Mouse (Mus musculus) layer of hippocampus, adult 2 months (tissue): ENCODE results near the gene Fgd3. TPM values are rescaled to one million over a fixed set of nuclear protein-coding genes. Genes with fewer than 3 reads are reported as not detected.

Source experiments
- DNase-seq, 2 experiments: peaks; one replicate each; pipeline ENCODE4 v3.0.0; 2022; ENCODE audit warnings: low spot score in 2 of 2
- H3K27ac ChIP-seq: fragments of 200-600 bp; 2 replicates; pipeline ENCODE4 v1.8.1; 2022
- H3K4me3 ChIP-seq: fragments of 200-600 bp; 2 replicates; pipeline ENCODE4 v1.8.1; 2022; ENCODE audit warnings: mild to moderate bottlenecking
- CTCF ChIP-seq: fragments of 200-600 bp; conservative IDR thresholded peaks from 2 replicates; pipeline ENCODE4 v1.8.1; 2022; ENCODE audit warnings: antibody characterized with exemption, mild to moderate bottlenecking, moderate library complexity
- total RNA-seq, 2 experiments: library from RNA; stranded (reverse); gene quantifications; 2 replicates each; pipeline ENCODE4 v1.2.3; 2021

Gene Fgd3
- total RNA-seq, 2 experiments from 2014 or later: 5.6 to 7.1 TPM

GRCm38 (mm10) chr13:49225159-49225558 lies 95.0 kb downstream of the Fgd3 start:
- H3K4me3 ChIP-seq: no peak overlapping the region
- DNase-seq: no peak
- no peak overlapping the region for H3K27ac ChIP-seq
- TF ChIP-seq CTCF: no peak

GRCm38 (mm10) chr13:49224729-49225128 lies 95.4 kb downstream of the Fgd3 start:
- no peak for DNase-seq
- Histone ChIP-seq H3K27ac (no peak overlapping the region), H3K4me3 (no peak overlapping the region)
- no peak for TF ChIP-seq CTCF

GRCm38 (mm10) chr13:49224314-49224713 lies 95.8 kb downstream of the Fgd3 start:
- no peak for TF ChIP-seq CTCF
- Histone ChIP-seq H3K27ac (no peak overlapping the region), H3K4me3 (no peak overlapping the region)
- DNase-seq: no peak

- TF ChIP-seq CTCF: no peak; the same call in 1 of the 2 replicates
Observed at GRCm38 (mm10) chr13:49220912-49221311, 99.2 kb downstream of the Fgd3 start.

GRCm38 (mm10) chr13:49219367-49219766 lies 100.7 kb downstream of the Fgd3 start:
- no peak overlapping the region for H3K27ac ChIP-seq
- H3K4me3 ChIP-seq: no peak overlapping the region
- TF ChIP-seq CTCF: no peak
- no peak for DNase-seq

More at GRCm38 (mm10) chr13:49220912-49221311, 99.2 kb downstream of the Fgd3 start:
- no peak overlapping the region for H3K4me3 ChIP-seq
- no peak overlapping the region for H3K27ac ChIP-seq
- no peak for DNase-seq

GRCm38 (mm10) chr13:49218651-49219050 lies 101.5 kb downstream of the Fgd3 start:
- Histone ChIP-seq H3K4me3 (no peak overlapping the region), H3K27ac (no peak overlapping the region)
- no peak for TF ChIP-seq CTCF
- no peak for DNase-seq

GRCm38 (mm10) chr13:49216808-49217561 lies 103.1 kb downstream of the Fgd3 start:
- Histone ChIP-seq H3K4me3 (no peak overlapping the region), H3K27ac (no peak overlapping the region)
- no peak for TF ChIP-seq CTCF
- no peak for DNase-seq

DNA sequence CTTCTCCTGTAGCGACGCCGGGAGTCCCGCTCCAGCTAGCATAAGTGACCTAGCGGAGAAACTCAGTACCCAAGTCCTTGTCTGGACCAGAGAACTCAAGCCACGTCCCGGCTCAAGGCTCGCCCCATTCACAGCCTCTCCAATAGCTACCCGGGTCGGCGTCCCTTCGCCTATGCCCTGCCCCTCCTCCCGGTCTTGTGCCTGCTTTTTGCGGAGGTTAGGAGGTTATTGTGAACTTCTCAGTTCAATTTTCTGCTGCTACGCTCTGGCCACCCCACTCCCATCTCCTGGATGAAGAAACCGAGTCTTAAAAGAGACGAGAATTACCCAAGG lies 103.9 kb downstream of the Fgd3 start:
- no peak for TF ChIP-seq CTCF
- H3K4me3 ChIP-seq: peak overlapping the region; percentile 84
- H3K27ac ChIP-seq: peak overlapping the region; percentile 89
- no peak for DNase-seq

GRCm38 (mm10) chr13:49215504-49216219 lies 104.4 kb downstream of the Fgd3 start, which contains the start of gene Card19:
Gene Card19, minus strand, starts transcription at chr13:49216037.
- peak; percentile 88 to 89 for DNase-seq
- Histone ChIP-seq H3K4me3 (peak within 1 kb of the TSS; percentile 84), H3K27ac (peak within 1 kb of the TSS; percentile 89)
- no peak for TF ChIP-seq CTCF

GRCm38 (mm10) chr13:49215128-49215503 lies 105.0 kb downstream of the Fgd3 start:
- peak overlapping the region; percentile 89 for H3K27ac ChIP-seq
- H3K4me3 ChIP-seq: peak overlapping the region; percentile 84
- no peak for DNase-seq
- TF ChIP-seq CTCF: no peak

DNA sequence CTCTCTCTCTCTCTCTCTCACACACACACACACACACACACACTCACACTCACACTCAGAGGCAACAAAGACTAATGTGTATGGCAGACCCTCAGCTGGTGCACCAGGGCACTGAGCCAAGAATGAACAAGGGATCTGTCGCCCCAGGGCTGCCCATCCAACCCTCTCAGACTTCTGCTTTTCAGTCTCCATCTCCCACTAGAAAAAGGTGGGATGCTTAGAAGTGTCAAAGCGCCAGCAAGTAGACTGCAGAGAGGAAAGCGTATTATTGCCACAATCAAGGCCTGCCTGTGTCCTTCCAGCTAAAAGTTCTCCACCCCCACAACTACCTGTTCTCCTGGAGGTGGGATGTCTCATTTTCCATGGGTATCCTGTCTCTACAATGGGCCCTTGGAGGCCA lies 105.7 kb downstream of the Fgd3 start:
- H3K27ac ChIP-seq: no peak overlapping the region; the same call in 1 of the 2 replicates
- no peak for DNase-seq
- TF ChIP-seq CTCF: no peak
- H3K4me3 ChIP-seq: no peak overlapping the region; the same call in 1 of the 2 replicates

DNA sequence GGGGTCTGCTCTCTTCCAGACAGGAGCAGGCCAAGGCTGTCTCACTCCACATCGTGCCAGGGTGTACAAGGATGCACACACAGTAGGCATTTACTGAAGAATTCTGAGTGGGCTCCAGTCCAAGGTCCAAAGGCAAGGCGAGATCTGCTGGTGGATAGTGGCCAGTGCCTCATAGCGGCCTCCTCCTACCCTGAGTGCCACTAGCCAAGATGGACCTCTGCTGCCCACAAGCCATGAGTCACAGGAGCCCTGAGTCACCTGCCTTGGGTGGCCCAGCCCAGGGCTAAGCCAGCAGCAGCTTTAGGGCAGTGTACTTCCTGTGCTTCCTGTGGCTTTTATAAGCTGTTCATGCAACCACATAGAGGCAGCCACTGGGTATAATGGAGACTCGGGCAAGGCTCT lies 106.6 kb downstream of the Fgd3 start:
- Histone ChIP-seq H3K27ac (peak overlapping the region; percentile 69), H3K4me3 (no peak overlapping the region; the same call in 1 of the 2 replicates)
- no peak for DNase-seq

DNA sequence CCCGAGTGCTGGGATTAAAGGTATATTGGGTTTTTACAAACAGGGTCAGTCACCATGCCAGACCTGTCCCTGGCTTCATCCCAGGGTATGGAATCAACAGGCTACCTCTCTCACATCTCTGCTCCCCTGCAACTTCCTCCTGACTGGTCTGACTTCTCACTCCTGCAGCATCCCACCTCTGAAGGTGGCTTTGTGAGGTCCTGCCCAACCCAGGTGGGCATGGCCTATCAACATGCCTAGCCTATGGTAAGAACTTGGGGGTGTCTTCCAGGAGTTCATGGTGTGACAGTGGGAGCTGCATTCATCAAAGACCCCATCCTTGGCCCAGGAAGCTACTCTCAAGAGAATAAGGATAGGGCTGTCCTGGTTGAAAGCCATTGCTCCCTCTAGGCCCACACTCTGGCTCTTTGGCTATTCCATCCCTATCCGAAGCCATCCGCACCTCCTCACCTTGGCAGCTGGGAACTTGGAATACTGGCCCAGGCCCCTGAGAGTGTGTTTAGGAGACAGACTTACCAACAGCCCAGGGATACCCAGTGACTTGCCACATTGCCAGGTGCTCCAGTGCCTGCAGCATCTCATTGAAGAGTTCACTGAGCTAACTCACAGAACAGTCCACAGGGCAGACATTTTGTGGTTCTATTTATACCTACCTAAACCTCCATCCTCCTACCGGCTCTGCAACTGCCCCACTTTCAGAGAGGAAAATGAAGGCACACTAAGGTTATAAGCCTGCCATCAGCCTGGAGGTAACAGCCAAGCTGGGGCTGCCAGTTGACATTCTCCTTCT lies 107.2 kb downstream of the Fgd3 start:
- H3K4me3 ChIP-seq: no peak overlapping the region; the same call in 1 of the 2 replicates
- DNase-seq: no peak
- H3K27ac ChIP-seq: peak overlapping the region; percentile 69; the same call in 1 of the 2 replicates
- no peak for TF ChIP-seq CTCF

More for the DNA sequence above, 106.6 kb downstream of the Fgd3 start:
- TF ChIP-seq CTCF: no peak

Other genes starting within 250 kb of the Fgd3 start
- gene Wnk2, start 172.3 kb downstream of the Fgd3 start, total RNA-seq: 100 to 1,000 TPM in 1 of 2 experiments, 10 to 100 TPM in 1; 99.2 to 101 TPM
- gene Ninj1, start 132.8 kb downstream of the Fgd3 start, total RNA-seq: 10 to 100 TPM; 17.9 to 20.3 TPM
- 10 to 100 TPM; 14.8 to 15.3 TPM for gene Card19, start 104.3 kb downstream of the Fgd3 start, total RNA-seq
- gene Susd3, start 71.6 kb downstream of the Fgd3 start, total RNA-seq: 1 to 10 TPM; 1.7 TPM
- 10 to 100 TPM; 55.2 to 55.3 TPM for gene Bicd2, start 21.3 kb upstream of the Fgd3 start, total RNA-seq
- 10 to 100 TPM; 33.1 to 41.0 TPM for gene Ippk, start 100.9 kb upstream of the Fgd3 start, total RNA-seq
- gene Tes3-ps, start 173.0 kb upstream of the Fgd3 start, total RNA-seq: 1 to 10 TPM in 1 of 2 experiments, under 1 TPM in 1; 0.79 to 1.7 TPM
- 1 to 10 TPM; 6.5 to 8.1 TPM for gene Ecm2, start 184.5 kb upstream of the Fgd3 start, total RNA-seq
- gene Aspn, start 224.1 kb upstream of the Fgd3 start, total RNA-seq: 1 to 10 TPM in 1 of 2 experiments, under 1 TPM in 1; 0.83 to 1.2 TPM